Mouse (Mus musculus) small intestine, adult 2 months (tissue): Measurements from ENCODE around the gene Lef1. TPM values are rescaled to one million over a fixed set of nuclear protein-coding genes. Genes with fewer than 3 reads are reported as not detected.
A peak's percentile ranks its signal among the peaks of the same experiment; 100 is the strongest.

Experiments
- H3K27ac ChIP-seq: fragments of 200-500 bp; 2 replicates; pipeline ENCODE4 v1.5.1; 2012; ENCODE audit warnings: low read depth, low read length, control low read depth, inconsistent platforms; ENCODE audit not compliant: insufficient read depth
- H3K27me3 ChIP-seq: fragments of 200-500 bp; 2 replicates; pipeline ENCODE4 v1.6.1; 2012; ENCODE audit warnings: mild to moderate bottlenecking, moderate library complexity, low read length, inconsistent platforms; ENCODE audit not compliant: control insufficient read depth, insufficient read depth
- H3K36me3 ChIP-seq: fragments of 200-500 bp; 2 replicates; pipeline ENCODE4 v1.6.1; 2012; ENCODE audit warnings: mild to moderate bottlenecking, low read length, control low read depth, inconsistent platforms; ENCODE audit not compliant: control insufficient read depth, insufficient read depth
- H3K4me1 ChIP-seq: fragments of 200-500 bp; 2 replicates; pipeline ENCODE4 v1.6.1; 2012; ENCODE audit warnings: low read length, inconsistent platforms, mixed read lengths; ENCODE audit not compliant: control insufficient read depth, insufficient read depth, insufficient read length
- H3K4me3 ChIP-seq: fragments of 200-500 bp; 2 replicates; pipeline ENCODE4 v1.5.1; 2012; ENCODE audit warnings: low read depth, mild to moderate bottlenecking, control low read depth, inconsistent platforms, low read length, moderate library complexity
- CTCF ChIP-seq: fragments of 200-500 bp; IDR thresholded peaks from 2 replicates; pipeline ENCODE4 v1.5.1; 2012; ENCODE audit warnings: low read depth, mild to moderate bottlenecking, control low read depth, inconsistent platforms, low read length, moderate library complexity, mixed read lengths; ENCODE audit not compliant: insufficient replicate concordance, insufficient read length; ENCODE audit errors: extremely low read depth
- POLR2A ChIP-seq: fragments of 200-500 bp; IDR thresholded peaks from 2 replicates; pipeline ENCODE4 v1.6.1; 2012; ENCODE audit warnings: low read depth, mild to moderate bottlenecking, control low read depth, inconsistent platforms, low read length, moderate library complexity
- WGBS: fragments of 180-500 bp; shearing (Covaris S2); methylation state at CpG from one replicate; pipeline ENCODE4 v1.1.7; 2018; 5-methylcytosine and 5-hydroxymethylcytosine counted together
- polyA plus RNA-seq: library from polyadenylated mRNA; depleted of rRNA; stranded (reverse); fragments of >200 nt; gene quantifications from 2 replicates; pipeline ENCODE4 v1.2.3, GENCODE M21; 2012

The Lef1 gene
- polyA plus RNA-seq, 1 experiment, result 1.1 TPM

- H3K4me3 ChIP-seq, result no peak overlapping the region
- peaks cover 71% of the 10 kb centered on the region for H3K27me3 ChIP-seq
- 6% methylated on average over 9 of the region's 9 CpGs for WGBS
- no peaks in the 10 kb centered on the region for H3K36me3 ChIP-seq
- H3K27ac ChIP-seq, result no peak overlapping the region
- no peak for TF ChIP-seq POLR2A
- TF ChIP-seq CTCF, result no peak
- peaks cover 16% of the 10 kb centered on the region for H3K4me1 ChIP-seq
These were observed 2.1 kb upstream of the Lef1 start for GRCm38 (mm10) chr3:131108094-131108653.

- Histone ChIP-seq H3K27me3 (peaks cover 73% of the 10 kb centered on the region), H3K4me1 (peaks cover 16% of the 10 kb centered on the region)
- WGBS, result 5% methylated on average over 15 of the region's 15 CpGs
These were observed 1.1 kb upstream of the Lef1 start for GRCm38 (mm10) chr3:131109066-131109685.

GRCm38 (mm10) chr3:131109686-131110070 lies 593 bp upstream of the Lef1 start:
- TF ChIP-seq CTCF (no peak), POLR2A (no peak)
- Histone ChIP-seq H3K27ac (no peak overlapping the region), H3K4me1 (peaks cover 16% of the 10 kb centered on the region), H3K27me3 (peaks cover 73% of the 10 kb centered on the region), H3K36me3 (no peaks in the 10 kb centered on the region), H3K4me3 (no peak overlapping the region)
- WGBS, result 3% methylated on average over 14 of the region's 14 CpGs

More at GRCm38 (mm10) chr3:131109066-131109685, 1.1 kb upstream of the Lef1 start:
- no peaks in the 10 kb centered on the region for H3K36me3 ChIP-seq
- no peak for TF ChIP-seq POLR2A
- no peak for TF ChIP-seq CTCF
- no peak overlapping the region for H3K27ac ChIP-seq
- no peak overlapping the region for H3K4me3 ChIP-seq

GRCm38 (mm10) chr3:131111151-131111850 lies 1.0 kb downstream of the Lef1 start:
- TF ChIP-seq POLR2A (no peak), CTCF (no peak)
- peaks cover 67% of the 10 kb centered on the region for H3K27me3 ChIP-seq
- WGBS, result 1% methylated on average over 59 of the region's 59 CpGs

GRCm38 (mm10) chr3:131111851-131112572 lies 1.7 kb downstream of the Lef1 start:
- Histone ChIP-seq H3K4me3 (peak overlapping the region; percentile 60), H3K36me3 (no peaks in the 10 kb centered on the region), H3K27me3 (peaks cover 63% of the 10 kb centered on the region), H3K4me1 (peaks cover 13% of the 10 kb centered on the region), H3K27ac (no peak overlapping the region)
- TF ChIP-seq POLR2A (no peak), CTCF (no peak)
- WGBS, result under 1% methylated on average over 69 of the region's 69 CpGs

More at GRCm38 (mm10) chr3:131111151-131111850, 1.0 kb downstream of the Lef1 start:
- H3K4me1 ChIP-seq, result peaks cover 15% of the 10 kb centered on the region
- no peaks in the 10 kb centered on the region for H3K36me3 ChIP-seq
- no peak overlapping the region for H3K27ac ChIP-seq
- peak overlapping the region; percentile 60 for H3K4me3 ChIP-seq

GRCm38 (mm10) chr3:131112573-131112955 lies 2.3 kb downstream of the Lef1 start:
- H3K36me3 ChIP-seq, result no peaks in the 10 kb centered on the region
- 3% methylated on average over 7 of the region's 7 CpGs for WGBS
- H3K4me3 ChIP-seq, result peak overlapping the region; percentile 60
- no peak overlapping the region for H3K27ac ChIP-seq
- peaks cover 58% of the 10 kb centered on the region for H3K27me3 ChIP-seq
- peaks cover 13% of the 10 kb centered on the region for H3K4me1 ChIP-seq
- TF ChIP-seq CTCF, result no peak
- no peak for TF ChIP-seq POLR2A

- Histone ChIP-seq H3K4me1 (peaks cover 13% of the 10 kb centered on the region), H3K27ac (no peak overlapping the region), H3K27me3 (peaks cover 53% of the 10 kb centered on the region), H3K36me3 (no peaks in the 10 kb centered on the region), H3K4me3 (no peak overlapping the region)
- 22% methylated on average over 13 of the region's 13 CpGs for whole genome bisulfite sequencing
- TF ChIP-seq POLR2A (no peak), CTCF (no peak)
These were observed 2.8 kb downstream of the Lef1 start for GRCm38 (mm10) chr3:131113029-131113428.
